Mouse (Mus musculus): ENCODE results near the gene Tdp2. TPM values are rescaled to one million over a fixed set of nuclear protein-coding genes. Genes with fewer than 3 reads are reported as not detected.

Gene Tdp2
- 37.4 and 38.0 TPM in 2 replicates for total RNA-seq (2012; rRNA removed)
- total RNA-seq (2014; rRNA removed) = 96.6 and 116 TPM in 2 replicates
- polyA plus RNA-seq (2012; ENCODE audit: insufficient read length, low read depth) = 44.5 and 54.5 TPM in 2 replicates

GRCm38 (mm10) chr13:24831353-24832130, at the start of gene Tdp2, which contains the start of gene Acot13:
Tdp2 (plus strand) TSS chr13:24831679.
Acot13 (minus strand) TSS chr13:24831540.
- in situ Hi-C loops (cut with MboI; ENCODE audit: low pct_ligation_motif_present, low pct_unique_long_range_greater_than_20kb, low sequenced_read_pairs) (no loop called here), dilution Hi-C loops (cut with MboI; ENCODE audit: extremely low pct_ligation_motif_present, extremely low pct_unique_long_range_greater_than_20kb, low sequenced_read_pairs) (no loop called here)
- Histone ChIP-seq H3K9me3 (replicated peaks; ENCODE audit: low read length) (no peaks in the 10 kb centered on the region), H3K27me3 (replicated peaks) (no peaks in the 10 kb centered on the region), H3K36me3 (replicated peaks in 1 of 2; ENCODE audit: control insufficient read depth in 1 of 2, insufficient read depth in 1 of 2, low read length in 1 of 2) (peaks cover 0 to 35% of the 10 kb centered on the region in 2 experiments), H3K4me2 (ENCODE audit: insufficient read depth, low read depth, poor library complexity, severe bottlenecking) (peak within 1 kb of the TSS; percentile 99), H3K4me3 (replicated peaks in 1 of 3; ENCODE audit: low read depth in 2 of 3, low read length in 2 of 3, poor library complexity in 1 of 3) (peak within 1 kb of the TSS; percentile 77 to 96 (median 79)), H3K9ac (ENCODE audit: insufficient read depth, low read depth) (peak within 1 kb of the TSS; percentile 87), H3K79me2 (replicated peaks; ENCODE audit: control insufficient read depth, extremely low read depth, insufficient read depth, poor library complexity, severe bottlenecking) (peaks cover 45% of the 10 kb centered on the region), H3K27ac (ENCODE audit: insufficient read depth, low read depth) (peak within 1 kb of the TSS; percentile 76), H3K4me1 (ENCODE audit: control insufficient read depth in 1 of 2, insufficient read depth in 2 of 2) (peaks cover 0 to 32% of the 10 kb centered on the region in 2 experiments; a peak in 3 of 4 replicates)
- TF ChIP-seq ZC3H11A (IDR thresholded peaks at IDR 0.05; ENCODE audit: low read depth, low read length) (no peak), CHD2 (IDR thresholded peaks at IDR 0.05; ENCODE audit: low read length) (peak; percentile 96), SIN3A (IDR thresholded peaks at IDR 0.05; ENCODE audit: low read length) (peak; percentile 79), MEF2A (IDR thresholded peaks at IDR 0.05; ENCODE audit: borderline replicate concordance, low read depth, low read length) (no peak), POLR2A (IDR thresholded peaks at IDR 0.05; ENCODE audit: low read depth, low read length) (peak; percentile 98), E2F4 (IDR thresholded peaks at IDR 0.05; ENCODE audit: insufficient replicate concordance, low read depth, low read length) (0 out of 2 replicates have a peak, but pooled peaks have one; percentile 86), JUN (IDR thresholded peaks at IDR 0.05; ENCODE audit: insufficient read depth, low read depth, low read length) (no peak), IRF4 (IDR thresholded peaks at IDR 0.05; ENCODE audit: low read depth, low read length) (peak; percentile 40), MXI1 (IDR thresholded peaks at IDR 0.05; ENCODE audit: low read depth, low read length) (peak; percentile 91), MAFK (IDR thresholded peaks at IDR 0.05; ENCODE audit: insufficient replicate concordance, low read length) (no peak), JUND (conservative IDR thresholded peaks at IDR 0.05; ENCODE audit: low read depth, low read length) (no peak), ZNF384 (IDR thresholded peaks at IDR 0.05; ENCODE audit: low read depth, low read length) (no peak), PAX5 (IDR thresholded peaks at IDR 0.05; ENCODE audit: low read length) (no peak), ELF1 (IDR thresholded peaks at IDR 0.05; ENCODE audit: low read depth, low read length) (peak; percentile 80), SMC3 (IDR thresholded peaks at IDR 0.05; ENCODE audit: low read depth, low read length) (no peak), CTCF (conservative IDR thresholded peaks at IDR 0.05 in 1 of 2, IDR thresholded peaks at IDR 0.05 in 1 of 2; ENCODE audit: low read depth in 2 of 2, low read length in 2 of 2) (no peak), BHLHE40 (IDR thresholded peaks at IDR 0.05; ENCODE audit: low read depth, low read length) (0 out of 2 replicates have a peak, but pooled peaks have one; percentile 31), RCOR1 (conservative IDR thresholded peaks at IDR 0.05; ENCODE audit: low read depth, low read length) (no peak), ZMIZ1 (IDR thresholded peaks at IDR 0.05; ENCODE audit: low read depth, low read length) (peak; percentile 94), ZKSCAN1 (IDR thresholded peaks at IDR 0.05; ENCODE audit: borderline replicate concordance, low read depth, low read length) (no peak), KAT2A (IDR thresholded peaks at IDR 0.05; ENCODE audit: insufficient replicate concordance, low read length) (peak; percentile 81; the same call in 1 of the 2 replicates), HCFC1 (IDR thresholded peaks at IDR 0.05; ENCODE audit: low read depth, low read length) (peak; percentile 80), CHD1 (IDR thresholded peaks at IDR 0.05; ENCODE audit: low read depth, low read length) (no peak), NELFE (IDR thresholded peaks at IDR 0.05; ENCODE audit: low read depth, low read length) (peak; percentile 96), USF1 (IDR thresholded peaks at IDR 0.05; ENCODE audit: low read depth, low read length) (no peak), MAZ (IDR thresholded peaks at IDR 0.05; ENCODE audit: low read depth, low read length) (peak; percentile 80; the same call in 1 of the 2 replicates), ETS1 (conservative IDR thresholded peaks at IDR 0.05; ENCODE audit: low read depth, low read length) (no peak), MYC (IDR thresholded peaks at IDR 0.05; ENCODE audit: low read depth, low read length) (0 out of 2 replicates have a peak, but pooled peaks have one; percentile 26), UBTF (IDR thresholded peaks at IDR 0.05; ENCODE audit: low read depth, low read length) (peak; percentile 55; the same call in 1 of the 2 replicates), POLR2AphosphoS2 (IDR thresholded peaks at IDR 0.05; ENCODE audit: low read depth, low read length) (peak; percentile 93; the same call in 1 of the 2 replicates), EP300 (IDR thresholded peaks at IDR 0.05; ENCODE audit: low read length) (no peak), NRF1 (IDR thresholded peaks at IDR 0.05; ENCODE audit: low read depth, low read length) (peak; percentile 94), RAD21 (IDR thresholded peaks at IDR 0.05; ENCODE audit: low read depth, low read length) (no peak), USF2 (conservative IDR thresholded peaks at IDR 0.05; ENCODE audit: low read depth, low read length) (no peak), GABPA (IDR thresholded peaks at IDR 0.05; ENCODE audit: insufficient replicate concordance, low read depth, low read length) (no peak; the same call in 1 of the 2 replicates), TBP (conservative IDR thresholded peaks at IDR 0.05; ENCODE audit: low read depth, low read length) (no peak; the same call in 1 of the 2 replicates), TCF12 (IDR thresholded peaks at IDR 0.05; ENCODE audit: low read depth, low read length) (peak; percentile 95), MAX (IDR thresholded peaks at IDR 0.05; ENCODE audit: low read length) (peak; percentile 59; the same call in 1 of the 2 replicates)
- DNase-seq (ENCODE audit: extremely low read depth) = peak; percentile 97

All from CH12.LX (cell line).